Mouse (Mus musculus): ENCODE data around the gene Pdcd5. TPM values are rescaled to one million over a fixed set of nuclear protein-coding genes. Genes with fewer than 3 reads are reported as not detected.

Gene Pdcd5
- total RNA-seq, 2 experiments from 2014 or later = 71.8 to 72.4 TPM

DNA sequence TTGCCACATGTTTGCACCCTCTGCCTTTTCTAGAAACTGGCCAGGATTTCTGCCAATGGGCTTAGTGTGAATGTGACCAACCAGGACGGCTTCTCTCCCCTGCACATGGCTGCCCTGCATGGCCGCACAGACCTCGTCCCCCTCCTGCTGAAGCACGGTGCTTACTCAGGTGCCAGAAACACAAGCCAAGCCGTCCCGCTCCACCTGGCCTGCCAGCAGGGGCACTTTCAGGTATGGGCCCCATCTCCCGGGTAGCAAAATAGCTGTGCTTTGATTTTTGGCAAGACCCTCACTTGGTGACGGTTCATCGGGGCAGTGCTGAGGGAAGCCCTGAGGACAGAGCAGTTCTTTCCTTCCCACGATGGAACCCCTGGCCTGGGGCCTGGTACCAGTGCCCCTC, 19.9 kb downstream of the Pdcd5 start:
- H3K4me3 ChIP-seq = no peak overlapping the region
- no peak for DNase-seq (ENCODE audit: low spot score in 2 of 2)
- no peak overlapping the region for H3K27ac ChIP-seq
- no peak for TF ChIP-seq CTCF (conservative IDR thresholded peaks at IDR 0.05)

DNA sequence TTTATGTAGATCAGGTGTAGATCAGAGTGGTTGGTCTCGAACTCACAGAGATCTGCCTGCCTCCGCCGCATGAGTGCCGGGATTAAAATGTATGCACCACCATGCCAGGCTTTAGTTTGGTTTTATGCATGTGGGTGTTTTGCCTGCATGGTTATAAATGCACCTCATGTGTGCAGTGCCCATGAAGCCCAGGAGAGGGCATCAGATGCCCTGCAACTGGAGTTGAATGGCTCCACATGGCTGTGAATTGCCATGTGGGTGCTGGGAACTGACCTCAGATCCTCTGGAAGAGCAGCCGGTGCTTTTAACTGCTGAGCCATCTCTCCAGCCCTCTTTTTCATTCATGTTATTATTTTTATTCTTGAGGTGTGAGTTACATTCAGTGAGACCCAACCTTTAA, 21.3 kb downstream of the Pdcd5 start:
- peak; percentile 37 for TF ChIP-seq CTCF (conservative IDR thresholded peaks at IDR 0.05)
- DNase-seq (ENCODE audit: low spot score in 2 of 2) = no peak
- H3K27ac ChIP-seq = no peak overlapping the region
- no peak overlapping the region for H3K4me3 ChIP-seq

DNA sequence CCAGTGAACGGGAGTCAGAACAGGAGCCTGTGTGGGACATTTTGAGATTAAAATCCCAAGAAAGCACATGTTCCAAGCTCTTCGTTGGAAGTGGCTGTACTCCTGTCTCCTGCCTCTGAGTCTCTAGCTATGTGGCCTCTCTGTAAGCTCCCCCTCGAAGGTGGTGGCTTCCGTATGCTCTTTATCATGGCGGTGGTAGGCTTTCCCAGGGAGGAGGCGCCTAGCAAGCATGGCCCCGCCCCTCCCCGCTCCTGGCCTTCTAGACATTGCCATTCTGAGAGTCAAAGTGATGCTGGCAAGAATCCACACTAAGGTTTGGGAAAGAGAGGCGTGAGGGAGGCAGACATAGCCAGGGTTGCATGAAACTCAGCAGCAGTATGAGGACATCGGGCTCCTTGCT, 24.7 kb downstream of the Pdcd5 start:
- TF ChIP-seq CTCF (conservative IDR thresholded peaks at IDR 0.05) = no peak
- no peak overlapping the region for H3K27ac ChIP-seq
- DNase-seq (ENCODE audit: low spot score in 2 of 2) = no peak
- no peak overlapping the region for H3K4me3 ChIP-seq

DNA sequence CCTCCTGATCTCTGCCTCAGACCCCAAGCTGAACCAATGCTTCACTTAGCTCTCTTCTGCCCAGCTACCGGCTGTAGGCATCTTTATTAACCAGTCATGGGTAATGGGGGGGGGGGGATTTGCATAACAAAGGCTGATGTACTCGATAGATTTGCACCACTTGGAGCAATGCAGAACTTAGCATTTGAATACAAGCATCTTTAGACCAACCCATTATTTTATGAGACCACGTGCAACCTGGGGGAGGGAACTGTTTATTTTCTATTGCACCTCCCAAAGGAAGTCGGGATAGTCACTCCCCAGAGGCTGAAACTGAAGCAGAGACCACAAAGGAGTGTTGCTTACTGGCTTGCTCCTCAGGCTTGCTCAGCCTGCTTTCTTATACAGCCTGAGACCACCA, 29.8 kb downstream of the Pdcd5 start:
- Histone ChIP-seq H3K27ac (no peak overlapping the region), H3K4me3 (no peak overlapping the region)
- no peak for TF ChIP-seq CTCF (conservative IDR thresholded peaks at IDR 0.05)
- no peak for DNase-seq (ENCODE audit: low spot score in 2 of 2)

DNA sequence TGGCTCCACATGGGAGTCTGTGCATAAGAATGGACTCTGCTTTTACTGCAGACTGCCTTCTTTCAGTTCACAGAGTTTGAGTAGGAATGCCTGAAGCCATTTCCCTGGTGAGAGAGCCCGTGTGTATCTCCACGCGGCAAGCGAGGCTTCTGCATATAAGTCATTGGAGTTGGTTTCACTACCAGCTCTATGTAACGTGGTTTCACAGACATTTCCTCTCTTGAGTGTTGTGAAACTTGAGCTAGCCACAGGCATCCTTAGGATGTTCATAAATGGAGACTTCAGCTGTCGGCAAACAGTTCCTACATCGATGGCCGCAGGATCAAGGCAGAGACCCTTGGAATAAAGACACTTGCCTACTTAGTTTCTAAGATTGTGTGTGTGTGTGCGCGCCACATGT, 38.1 kb downstream of the Pdcd5 start:
- H3K27ac ChIP-seq = no peak overlapping the region
- TF ChIP-seq CTCF (conservative IDR thresholded peaks at IDR 0.05) = no peak
- no peak for DNase-seq (ENCODE audit: low spot score in 2 of 2)
- no peak overlapping the region for H3K4me3 ChIP-seq

DNA sequence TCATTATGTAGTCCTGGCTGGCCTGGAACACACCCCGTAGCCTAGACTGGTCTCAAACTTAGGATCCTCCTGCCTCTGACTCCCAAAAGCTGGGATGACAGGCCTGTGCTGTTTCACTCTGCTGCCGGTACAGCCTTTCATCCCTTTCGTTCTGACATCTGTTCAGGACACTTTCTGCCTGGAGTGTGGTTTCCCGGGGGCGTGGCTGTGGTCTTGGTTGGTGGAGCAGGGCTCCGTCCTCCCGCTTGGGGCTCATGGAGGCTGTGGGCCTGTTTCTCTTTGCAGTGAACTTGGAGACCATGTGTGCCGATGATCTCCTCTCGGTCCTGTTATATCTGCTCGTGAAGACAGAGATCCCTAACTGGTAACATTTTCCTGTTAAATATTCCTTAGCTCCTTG, 40.5 kb downstream of the Pdcd5 start:
- TF ChIP-seq CTCF (conservative IDR thresholded peaks at IDR 0.05) = no peak
- Histone ChIP-seq H3K27ac (no peak overlapping the region), H3K4me3 (no peak overlapping the region)
- no peak for DNase-seq (ENCODE audit: low spot score in 2 of 2)

DNA sequence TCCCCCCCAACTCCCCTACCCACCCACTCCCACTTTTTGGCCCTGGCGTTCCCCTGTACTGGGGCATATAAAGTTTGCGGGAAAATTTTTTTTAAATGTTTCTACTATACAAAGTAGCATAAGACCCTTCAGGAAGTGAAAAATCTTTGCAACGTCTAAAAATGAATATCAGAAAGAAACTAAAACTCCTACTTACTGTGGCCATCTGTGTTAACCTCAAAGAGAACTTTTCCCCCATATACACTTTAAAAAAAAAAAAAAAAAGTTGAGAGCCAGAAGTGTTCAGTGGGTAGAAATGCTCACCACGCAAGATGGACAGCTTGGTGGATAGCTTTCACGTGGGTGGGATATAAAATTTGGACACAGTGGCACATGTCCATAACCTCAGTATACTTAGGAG, 44.6 kb downstream of the Pdcd5 start:
- DNase-seq (ENCODE audit: low spot score in 2 of 2) = no peak
- Histone ChIP-seq H3K27ac (no peak overlapping the region), H3K4me3 (no peak overlapping the region)
- no peak for TF ChIP-seq CTCF (conservative IDR thresholded peaks at IDR 0.05)

DNA sequence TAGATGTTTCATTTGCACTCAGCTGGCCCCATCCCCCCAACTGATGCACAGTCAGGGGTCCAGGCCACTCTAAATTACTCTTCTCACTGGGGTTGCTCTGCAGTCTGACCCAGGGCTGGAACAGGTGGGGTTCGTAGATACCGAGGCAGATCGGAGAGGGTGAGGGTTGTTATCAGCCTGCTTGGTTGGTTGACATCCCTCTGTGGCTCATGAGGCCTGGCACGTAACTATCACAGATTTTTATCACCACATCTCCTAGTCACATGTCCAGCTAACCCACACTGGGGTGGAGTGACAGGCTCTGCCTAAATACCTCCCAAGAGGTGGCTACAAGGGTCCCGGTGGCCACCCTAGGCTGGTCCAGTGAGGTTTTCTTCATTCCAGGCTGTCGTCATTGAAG, 46.2 kb downstream of the Pdcd5 start:
- no peak for TF ChIP-seq CTCF (conservative IDR thresholded peaks at IDR 0.05)
- Histone ChIP-seq H3K27ac (no peak overlapping the region), H3K4me3 (no peak overlapping the region)
- DNase-seq (ENCODE audit: low spot score in 2 of 2) = no peak

DNA sequence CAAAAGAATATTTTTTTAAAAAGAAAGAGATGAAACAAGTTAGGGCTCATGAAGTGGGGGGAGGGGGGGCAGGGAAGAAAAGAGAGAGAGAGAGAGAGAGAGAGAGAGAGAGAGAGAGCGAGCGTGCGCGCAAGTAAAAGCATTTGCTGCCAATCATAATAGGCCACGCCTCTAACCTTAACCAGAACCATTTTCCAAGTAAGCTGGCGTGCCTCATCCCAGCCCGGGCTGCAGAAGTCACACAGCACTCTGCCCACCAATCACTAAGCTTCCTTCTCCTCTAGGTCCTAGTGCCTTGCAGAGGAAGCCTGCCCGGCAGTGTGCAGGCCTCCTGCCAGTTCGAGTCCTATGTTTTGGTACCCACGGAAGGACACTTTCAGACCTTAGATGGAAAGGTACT, 47.3 kb downstream of the Pdcd5 start:
- Histone ChIP-seq H3K4me3 (no peak overlapping the region), H3K27ac (no peak overlapping the region)
- TF ChIP-seq CTCF (conservative IDR thresholded peaks at IDR 0.05) = no peak
- DNase-seq (ENCODE audit: low spot score in 2 of 2) = no peak

DNA sequence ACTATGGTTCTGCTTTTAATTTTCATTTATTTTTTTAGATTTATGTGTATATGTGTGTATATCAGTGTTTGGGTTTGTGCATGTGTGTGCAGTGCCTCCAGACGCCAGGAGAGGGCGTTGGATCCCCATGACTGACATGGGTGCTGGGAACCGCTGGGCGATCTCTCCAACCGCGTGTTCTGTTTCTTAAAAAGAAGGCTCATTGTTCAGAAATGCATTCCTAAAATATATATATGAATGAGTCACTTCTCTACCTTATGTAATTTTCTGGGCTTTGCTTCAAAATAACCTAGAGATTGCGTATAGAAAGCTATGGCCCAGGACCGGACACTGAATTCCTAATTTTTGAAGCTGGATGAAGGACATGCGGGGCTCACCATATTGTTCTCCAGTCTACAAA, 47.8 kb downstream of the Pdcd5 start:
- DNase-seq (ENCODE audit: low spot score in 2 of 2) = no peak
- no peak overlapping the region for H3K4me3 ChIP-seq
- TF ChIP-seq CTCF (conservative IDR thresholded peaks at IDR 0.05) = peak; percentile 40
- H3K27ac ChIP-seq = no peak overlapping the region

DNA sequence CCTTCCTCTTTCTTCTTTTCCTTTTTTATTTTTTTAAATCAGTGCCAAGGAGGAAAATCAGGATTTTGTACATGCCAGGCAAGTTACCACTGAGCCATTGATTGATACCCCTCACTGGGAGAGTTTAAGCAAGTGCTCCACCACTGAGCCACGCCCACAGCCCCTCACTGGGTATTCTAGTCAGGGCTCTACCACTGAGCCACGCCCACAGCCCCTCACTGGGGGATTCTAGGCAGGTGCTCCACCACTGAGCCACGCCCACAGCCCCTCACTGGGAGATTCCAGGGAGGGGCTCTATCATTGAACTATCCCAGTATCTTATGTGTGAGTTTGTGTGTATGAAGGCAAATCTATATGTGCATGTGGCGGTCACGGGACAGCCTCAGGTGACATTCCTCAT, 53.0 kb downstream of the Pdcd5 start:
- TF ChIP-seq CTCF (conservative IDR thresholded peaks at IDR 0.05) = no peak
- H3K27ac ChIP-seq = no peak overlapping the region
- H3K4me3 ChIP-seq = no peak overlapping the region
- DNase-seq (ENCODE audit: low spot score in 2 of 2) = no peak

Other genes starting within 250 kb of the Pdcd5 start
- not detected for gene Slc7a9, start 198.7 kb downstream of the Pdcd5 start, total RNA-seq (2021)
- under 1 TPM; 0.64 to 0.74 TPM for gene Tdrd12, start 109.8 kb downstream of the Pdcd5 start, total RNA-seq (2021)
- 10 to 100 TPM; 65.1 to 67.3 TPM for gene Nudt19, start 91.2 kb downstream of the Pdcd5 start, total RNA-seq (2021)
- under 1 TPM; 0.34 to 0.51 TPM for gene Rgs9bp, start 61.9 kb downstream of the Pdcd5 start, total RNA-seq (2021)
- gene Ankrd27, start 61.3 kb downstream of the Pdcd5 start, total RNA-seq (2021) = 10 to 100 TPM; 35.8 to 44.2 TPM
- 10 to 100 TPM; 80.3 to 84.7 TPM for gene Dpy19l3, start 106.9 kb upstream of the Pdcd5 start, total RNA-seq (2021)
- gene Zfp507, start 155.5 kb upstream of the Pdcd5 start, total RNA-seq (2021) = 10 to 100 TPM; 32.7 to 38.6 TPM

Data from layer of hippocampus, adult 2 months (tissue).